Mouse (Mus musculus) testis, adult 2 months (tissue): ENCODE data around the gene Zfp184.

Experiments
- CTCF ChIP-seq: fragments of 200-500 bp; IDR thresholded peaks from 2 replicates; pipeline ENCODE4 v1.5.1; 2012; ENCODE audit warnings: low read depth, mild to moderate bottlenecking, inconsistent platforms, low read length, moderate library complexity; ENCODE audit not compliant: control insufficient read depth, insufficient read depth, insufficient replicate concordance
- POLR2A ChIP-seq: fragments of 200-500 bp; IDR thresholded peaks from 2 replicates; pipeline ENCODE4 v1.6.1; 2012; ENCODE audit warnings: low read depth, mild to moderate bottlenecking, inconsistent platforms, low read length, moderate library complexity; ENCODE audit not compliant: control insufficient read depth

DNA sequence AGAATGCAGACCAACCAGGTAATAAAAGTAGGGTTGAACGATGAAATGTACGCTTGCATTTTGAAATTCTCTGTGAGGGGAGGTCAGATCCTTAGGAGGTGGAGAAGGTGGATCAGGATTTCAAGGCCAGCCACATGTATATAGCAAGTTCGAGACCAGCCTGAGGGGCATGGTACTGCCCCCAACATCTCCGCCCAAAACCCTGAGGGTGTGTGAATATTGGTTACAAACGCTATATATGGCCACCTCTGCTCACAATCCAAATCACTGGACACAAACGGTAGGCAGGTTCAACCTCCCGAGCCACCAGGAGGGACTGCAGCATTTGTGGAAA is 335 bp upstream of the Zfp184 start:
- TF ChIP-seq POLR2A (no peak), CTCF (no peak)
